8 mouse cellular contexts compared by ENCODE assay signal in genomic region chr2:153600021-153600666, GRCm38 (mm10). TPM values are rescaled to one million over a fixed set of nuclear protein-coding genes. Genes with fewer than 3 reads are reported as not detected.
DNase-seq lines count a peak whose midpoint lies in the region; TF ChIP-seq lines count a peak whose summit lies in the region.

No protein-coding gene starts in this region.

- H3K27me3 ChIP-seq in heart, adult 2 months (ENCODE audit: control insufficient read depth, insufficient read depth, low read length) = no peaks in the 10 kb centered on the region

- 49% methylated on average over 6 of the region's 6 CpGs for WGBS in heart, adult 2 months

- H3K4me3 ChIP-seq in heart, adult 2 months = no peak overlapping the region

- TF ChIP-seq EP300 in heart, adult 2 months (IDR thresholded peaks at IDR 0.05; ENCODE audit: insufficient read depth, low read depth, low read length) = no peak

- intact Hi-C loops in heart, adult 2 months (cut with DNase I) = no loop called here

- H3K9ac ChIP-seq in heart, adult 2 months (ENCODE audit: low read depth, low read length) = no peak overlapping the region

- no peaks in the 10 kb centered on the region for H3K79me2 ChIP-seq in heart, adult 2 months (replicated peaks; ENCODE audit: control insufficient read depth, insufficient read depth, low read length)

- peak; percentile 63 to 66 for DNase-seq in urinary bladder, postnatal 4 days (ENCODE audit: low spot score in 2 of 2)
- no peak for DNase-seq in urinary bladder, postnatal 25 days (ENCODE audit: low spot score)
- peak; percentile 68 for DNase-seq in embryo, embryonic 10.5 days (ENCODE audit: low spot score)
- DNase-seq in heart, adult 2 months = peak; percentile 54 to 69
- peak; percentile 81 for DNase-seq in kidney, adult 18-20 months
- DNase-seq in lung, adult 18-20 months = peak; percentile 23 to 26
- DNase-seq in retina, embryonic 14.5 days (ENCODE audit: low spot score) = peak; percentile 69
- DNase-seq in thymus, postnatal 10 days (ENCODE audit: low spot score in 2 of 2) = no peak

- no peaks in the 10 kb centered on the region for H3K4me1 ChIP-seq in heart, adult 2 months (ENCODE audit: control insufficient read depth, insufficient read depth, low read length)

- H3K36me3 ChIP-seq in heart, adult 2 months (ENCODE audit: control insufficient read depth, insufficient read depth, low read length) = no peaks in the 10 kb centered on the region

- TF ChIP-seq CTCF in heart, adult 2 months (IDR thresholded peaks at IDR 0.05) = peak; percentile 74

- TF ChIP-seq POLR2A in heart, adult 2 months (IDR thresholded peaks at IDR 0.05; ENCODE audit: insufficient read depth, low read depth, low read length) = no peak

- peak overlapping the region; percentile 15; the same call in 1 of the 2 replicates for H3K27ac ChIP-seq in heart, adult 2 months

RNA-seq across cellular contexts. Expression of gene Commd7, which starts 32.4 kb away (rescaled TPM):
- total RNA-seq in heart, adult 2 months (2021) = 10 to 100 TPM; 12.3 to 13.2 TPM
- polyA plus RNA-seq in heart, adult 2 months (2012; rRNA removed) = 11.2 and 12.4 TPM in 2 replicates

RNA-seq across cellular contexts. Expression of gene Dnmt3b, which starts 49.1 kb away (rescaled TPM):
- total RNA-seq in heart, adult 2 months (2021) = 1 to 10 TPM; 1.0 to 1.6 TPM
- 0.84 and 1.8 TPM in 2 replicates for polyA plus RNA-seq in heart, adult 2 months (2012; rRNA removed)

Comparison
In these comparisons a context has a peak if more than half of its experiments do, and no peak if none do; other contexts are left out.
1. DNase-seq: peak in urinary bladder, postnatal 4 days (2 of 2), embryo, embryonic 10.5 days (single experiment), heart, adult 2 months (2 of 2), kidney, adult 18-20 months (single experiment), lung, adult 18-20 months (2 of 2) and retina, embryonic 14.5 days (single experiment); none in urinary bladder, postnatal 25 days (single experiment) and thymus, postnatal 10 days (0 of 2).